Mouse (Mus musculus): ENCODE measurements around the gene Ifi213. TPM values are rescaled to one million over a fixed set of nuclear protein-coding genes. Genes with fewer than 3 reads are reported as not detected.
"Not testable (repeated sequence)": the region's sequence is repeated elsewhere in the genome, so short reads cannot be mapped to it uniquely, and the experiment has no call there.

The Ifi213 gene
- polyA plus RNA-seq (2014; fragmentation: Nextera tagmentation; extraction: Ambion mirVana): not detected in 2 replicates

GRCm38 (mm10) chr1:173598838-173599494, at the start of gene Ifi213:
Ifi213 (minus strand) TSS chr1:173599274.
- not testable (repeated sequence) for H3K4me3 ChIP-seq (ENCODE audit: low read depth, low read length); H3K9me3 ChIP-seq (replicated peaks; ENCODE audit: control insufficient read depth, low read length); H3K36me3 ChIP-seq (ENCODE audit: control insufficient read depth, insufficient read depth, low read length); H3K27ac ChIP-seq (ENCODE audit: low read depth, low read length); H3K27me3 ChIP-seq (ENCODE audit: control insufficient read depth, insufficient read depth, low read length); H3K4me1 ChIP-seq (ENCODE audit: control insufficient read depth, insufficient read depth, low read length); H3K4me2 ChIP-seq; ATAC-seq (replicated peaks; ENCODE audit: insufficient number of reproducible peaks, low FRiP score, low TSS enrichment); H3K9ac ChIP-seq (ENCODE audit: low read depth, low read length)
- WGBS (ENCODE audit: insufficient replicate concordance): 65% methylated on average over 3 of the region's 3 CpGs

GRCm38 (mm10) chr1:173645393-173645792, 46.3 kb upstream of the Ifi213 start:
- Histone ChIP-seq H3K4me2 (no peak overlapping the region), H3K9me3 (replicated peaks; ENCODE audit: control insufficient read depth, low read length) (no peaks in the 10 kb centered on the region), H3K9ac (ENCODE audit: low read depth, low read length) (no peak overlapping the region), H3K4me1 (ENCODE audit: control insufficient read depth, insufficient read depth, low read length) (no peaks in the 10 kb centered on the region), H3K27ac (ENCODE audit: low read depth, low read length) (no peak overlapping the region), H3K36me3 (ENCODE audit: control insufficient read depth, insufficient read depth, low read length) (no peaks in the 10 kb centered on the region), H3K4me3 (ENCODE audit: low read depth, low read length) (no peak overlapping the region), H3K27me3 (ENCODE audit: control insufficient read depth, insufficient read depth, low read length) (no peaks in the 10 kb centered on the region)
- ATAC-seq (replicated peaks; ENCODE audit: insufficient number of reproducible peaks, low FRiP score, low TSS enrichment): no peak
- 72% methylated on average over 2 of the region's 2 CpGs for WGBS (ENCODE audit: insufficient replicate concordance)

GRCm38 (mm10) chr1:173633969-173634645, 35.0 kb upstream of the Ifi213 start:
- H3K4me2 ChIP-seq: no peak overlapping the region
- H3K9ac ChIP-seq (ENCODE audit: low read depth, low read length): no peak overlapping the region
- no peaks in the 10 kb centered on the region for H3K36me3 ChIP-seq (ENCODE audit: control insufficient read depth, insufficient read depth, low read length)
- H3K27ac ChIP-seq (ENCODE audit: low read depth, low read length): no peak overlapping the region
- WGBS (ENCODE audit: insufficient replicate concordance): 82% methylated on average over 5 of the region's 5 CpGs
- H3K27me3 ChIP-seq (ENCODE audit: control insufficient read depth, insufficient read depth, low read length): no peaks in the 10 kb centered on the region
- no peak overlapping the region for H3K4me3 ChIP-seq (ENCODE audit: low read depth, low read length)
- no peak for ATAC-seq (replicated peaks; ENCODE audit: insufficient number of reproducible peaks, low FRiP score, low TSS enrichment)
- H3K4me1 ChIP-seq (ENCODE audit: control insufficient read depth, insufficient read depth, low read length): no peaks in the 10 kb centered on the region
- no peaks in the 10 kb centered on the region for H3K9me3 ChIP-seq (replicated peaks; ENCODE audit: control insufficient read depth, low read length)

DNA sequence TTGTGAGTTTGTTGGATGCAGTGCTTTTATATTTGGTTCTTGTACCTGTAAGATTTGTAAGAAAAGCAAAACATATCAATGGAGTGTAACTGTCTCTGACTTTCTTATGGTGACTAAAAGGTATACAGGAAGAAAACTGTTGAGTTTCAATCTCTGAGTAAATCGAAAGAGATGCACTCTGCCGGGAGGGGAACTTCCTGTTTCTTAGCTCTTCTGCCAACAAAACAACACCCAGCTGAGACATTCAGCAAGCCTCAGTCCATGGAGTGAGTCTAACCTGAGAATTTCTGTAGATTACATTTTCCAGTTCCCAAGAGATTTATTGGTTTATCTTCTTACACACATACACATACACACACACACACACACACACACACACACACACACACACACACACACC, 31.5 kb upstream of the Ifi213 start, which contains the start of gene Ifi209:
Ifi209 (plus strand) TSS at position 296 of the 400 bp plus-strand sequence.
- not testable (repeated sequence) for H3K4me1 ChIP-seq (ENCODE audit: control insufficient read depth, insufficient read depth, low read length); H3K4me2 ChIP-seq; H3K9ac ChIP-seq (ENCODE audit: low read depth, low read length); H3K27me3 ChIP-seq (ENCODE audit: control insufficient read depth, insufficient read depth, low read length); H3K4me3 ChIP-seq (ENCODE audit: low read depth, low read length); H3K27ac ChIP-seq (ENCODE audit: low read depth, low read length); ATAC-seq (replicated peaks; ENCODE audit: insufficient number of reproducible peaks, low FRiP score, low TSS enrichment); H3K36me3 ChIP-seq (ENCODE audit: control insufficient read depth, insufficient read depth, low read length); H3K9me3 ChIP-seq (replicated peaks; ENCODE audit: control insufficient read depth, low read length)
- 72% methylated on average over 2 of the region's 2 CpGs for WGBS (ENCODE audit: insufficient replicate concordance)

DNA sequence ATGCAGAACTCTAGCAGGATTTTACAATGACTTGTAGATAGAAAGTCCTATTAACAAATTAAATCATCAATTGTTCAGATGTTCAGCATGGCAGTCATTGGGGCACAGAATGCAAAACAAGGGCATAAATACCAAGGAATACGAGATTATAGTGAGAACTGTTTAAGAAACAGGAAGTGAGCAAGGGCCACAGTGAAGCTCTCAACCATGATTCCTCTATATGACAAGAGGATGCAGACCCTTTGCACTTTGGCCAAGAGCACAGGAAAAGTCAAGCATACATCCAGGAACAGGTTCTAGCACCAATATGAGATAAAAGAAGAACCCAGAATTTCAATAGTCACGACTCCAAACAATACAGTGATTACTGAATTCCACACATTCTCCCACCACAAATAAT, 27.6 kb upstream of the Ifi213 start:
- Histone ChIP-seq H3K27me3 (ENCODE audit: control insufficient read depth, insufficient read depth, low read length) (no peaks in the 10 kb centered on the region), H3K9ac (ENCODE audit: low read depth, low read length) (no peak overlapping the region), H3K36me3 (ENCODE audit: control insufficient read depth, insufficient read depth, low read length) (no peaks in the 10 kb centered on the region), H3K9me3 (replicated peaks; ENCODE audit: control insufficient read depth, low read length) (no peaks in the 10 kb centered on the region), H3K4me3 (ENCODE audit: low read depth, low read length) (no peak overlapping the region), H3K27ac (ENCODE audit: low read depth, low read length) (no peak overlapping the region), H3K4me1 (ENCODE audit: control insufficient read depth, insufficient read depth, low read length) (no peaks in the 10 kb centered on the region), H3K4me2 (no peak overlapping the region)
- 69% methylated on average over 2 of the region's 2 CpGs for WGBS (ENCODE audit: insufficient replicate concordance)
- ATAC-seq (replicated peaks; ENCODE audit: insufficient number of reproducible peaks, low FRiP score, low TSS enrichment): no peak

DNA sequence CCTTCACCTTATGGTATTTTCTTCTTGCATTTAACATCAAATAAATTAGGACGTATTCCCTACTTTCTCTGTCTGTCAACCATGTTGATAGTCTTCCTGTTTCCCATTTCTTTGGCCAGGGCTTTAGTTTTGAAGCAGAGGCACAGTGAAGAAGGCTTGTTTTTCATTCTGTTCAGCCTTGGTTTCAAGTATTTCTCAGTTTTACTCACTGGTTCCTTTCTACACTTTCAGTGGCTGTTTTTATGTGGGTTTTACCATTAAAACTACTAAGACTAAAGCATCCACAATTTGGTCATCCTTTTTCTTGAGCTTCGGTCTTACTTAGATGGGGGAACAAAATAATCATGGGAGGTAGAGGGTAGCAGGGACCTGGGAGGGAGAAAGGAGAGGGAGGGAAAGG, 25.0 kb upstream of the Ifi213 start:
- Histone ChIP-seq H3K9ac (ENCODE audit: low read depth, low read length) (no peak overlapping the region), H3K27ac (ENCODE audit: low read depth, low read length) (no peak overlapping the region), H3K27me3 (ENCODE audit: control insufficient read depth, insufficient read depth, low read length) (no peaks in the 10 kb centered on the region), H3K4me2 (no peak overlapping the region), H3K4me3 (ENCODE audit: low read depth, low read length) (no peak overlapping the region), H3K36me3 (ENCODE audit: control insufficient read depth, insufficient read depth, low read length) (no peaks in the 10 kb centered on the region), H3K9me3 (replicated peaks; ENCODE audit: control insufficient read depth, low read length) (no peaks in the 10 kb centered on the region), H3K4me1 (ENCODE audit: control insufficient read depth, insufficient read depth, low read length) (no peaks in the 10 kb centered on the region)
- WGBS (ENCODE audit: insufficient replicate concordance): 84% methylated on average over 2 of the region's 2 CpGs
- no peak for ATAC-seq (replicated peaks; ENCODE audit: insufficient number of reproducible peaks, low FRiP score, low TSS enrichment)

DNA sequence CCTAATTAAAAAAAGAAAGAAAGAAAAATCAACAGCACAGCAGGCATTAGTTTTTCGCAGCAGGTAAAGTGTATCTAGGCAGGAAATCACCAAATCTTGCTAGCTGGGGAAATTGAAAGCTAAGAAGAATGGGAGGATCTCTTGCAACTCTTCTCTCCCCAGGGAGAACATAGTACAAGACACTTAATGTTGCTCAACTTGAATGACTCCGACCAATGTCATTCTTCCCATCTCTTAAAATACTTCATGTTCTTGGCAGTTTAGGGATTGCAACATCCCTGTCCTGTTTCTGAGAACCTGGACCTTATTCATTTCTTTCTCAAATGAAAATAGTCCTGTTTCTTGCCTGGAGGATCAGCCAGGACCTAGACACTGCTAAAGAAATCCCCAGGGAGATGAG, 23.1 kb upstream of the Ifi213 start:
- not testable (repeated sequence) for H3K4me3 ChIP-seq (ENCODE audit: low read depth, low read length); H3K4me1 ChIP-seq (ENCODE audit: control insufficient read depth, insufficient read depth, low read length); ATAC-seq (replicated peaks; ENCODE audit: insufficient number of reproducible peaks, low FRiP score, low TSS enrichment); H3K4me2 ChIP-seq; H3K36me3 ChIP-seq (ENCODE audit: control insufficient read depth, insufficient read depth, low read length); H3K9me3 ChIP-seq (replicated peaks; ENCODE audit: control insufficient read depth, low read length); H3K27me3 ChIP-seq (ENCODE audit: control insufficient read depth, insufficient read depth, low read length); H3K9ac ChIP-seq (ENCODE audit: low read depth, low read length); H3K27ac ChIP-seq (ENCODE audit: low read depth, low read length)
- WGBS (ENCODE audit: insufficient replicate concordance): 76% methylated on average over 2 of the region's 2 CpGs

DNA sequence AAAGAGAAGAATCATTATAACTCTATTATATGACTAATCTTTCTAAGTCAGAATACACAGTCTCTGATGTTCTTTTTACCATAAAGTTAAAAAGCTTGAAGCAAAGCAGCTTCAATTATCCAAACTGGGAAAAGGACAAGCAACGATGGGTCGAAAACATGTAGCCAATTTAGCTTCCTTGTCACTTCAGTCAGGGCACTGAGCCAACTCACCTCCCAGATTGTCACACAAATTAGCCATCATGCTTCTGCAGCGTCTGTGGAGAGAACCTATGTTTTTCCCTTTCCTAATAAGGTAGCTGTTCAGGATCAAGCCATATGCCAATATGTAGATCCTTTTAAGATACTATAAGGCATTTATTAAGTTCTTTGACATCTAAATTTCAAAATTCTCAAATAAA, 11.2 kb upstream of the Ifi213 start:
- H3K36me3 ChIP-seq (ENCODE audit: control insufficient read depth, insufficient read depth, low read length); H3K4me3 ChIP-seq (ENCODE audit: low read depth, low read length); H3K9ac ChIP-seq (ENCODE audit: low read depth, low read length); H3K4me2 ChIP-seq; H3K27ac ChIP-seq (ENCODE audit: low read depth, low read length); H3K27me3 ChIP-seq (ENCODE audit: control insufficient read depth, insufficient read depth, low read length); H3K9me3 ChIP-seq (replicated peaks; ENCODE audit: control insufficient read depth, low read length); ATAC-seq (replicated peaks; ENCODE audit: insufficient number of reproducible peaks, low FRiP score, low TSS enrichment); H3K4me1 ChIP-seq (ENCODE audit: control insufficient read depth, insufficient read depth, low read length): not testable (repeated sequence)
- 69% methylated on average over 3 of the region's 3 CpGs for WGBS (ENCODE audit: insufficient replicate concordance)

- H3K27ac ChIP-seq (ENCODE audit: low read depth, low read length); H3K4me1 ChIP-seq (ENCODE audit: control insufficient read depth, insufficient read depth, low read length); H3K9me3 ChIP-seq (replicated peaks; ENCODE audit: control insufficient read depth, low read length); H3K9ac ChIP-seq (ENCODE audit: low read depth, low read length); H3K27me3 ChIP-seq (ENCODE audit: control insufficient read depth, insufficient read depth, low read length); H3K4me3 ChIP-seq (ENCODE audit: low read depth, low read length); ATAC-seq (replicated peaks; ENCODE audit: insufficient number of reproducible peaks, low FRiP score, low TSS enrichment); H3K4me2 ChIP-seq; H3K36me3 ChIP-seq (ENCODE audit: control insufficient read depth, insufficient read depth, low read length): not testable (repeated sequence)
- 85% methylated on average over 2 of the region's 2 CpGs for WGBS (ENCODE audit: insufficient replicate concordance)
These were observed 9.4 kb downstream of the Ifi213 start for GRCm38 (mm10) chr1:173589698-173590097.

All from heart, embryonic 11.5 days (tissue).